Mouse (Mus musculus): ENCODE measurements at regions not wholly inside any gene's neighbourhood (a gene's known extent, or its start where the extent isn't known, plus 50 kb on each side); places are given as distances from the start of the nearest gene placed in this dataset.

- no peak overlapping the region for H3K9ac ChIP-seq (replicated peaks; ENCODE audit: low read depth, low read length)
- no peaks in the 10 kb centered on the region for H3K36me3 ChIP-seq (ENCODE audit: control insufficient read depth, insufficient read depth, low read length)
- no peak overlapping the region for H3K4me3 ChIP-seq (ENCODE audit: low read depth, low read length)
- H3K4me2 ChIP-seq (ENCODE audit: low read depth, low read length) = no peak overlapping the region
- H3K4me1 ChIP-seq (ENCODE audit: control insufficient read depth, insufficient read depth, low read length) = no peaks in the 10 kb centered on the region
- ATAC-seq (ENCODE audit: low read depth) = no peak
- H3K27ac ChIP-seq (ENCODE audit: low read depth, low read length) = no peak overlapping the region
- H3K9me3 ChIP-seq (ENCODE audit: control insufficient read depth, low read length) = no peaks in the 10 kb centered on the region
- no peaks in the 10 kb centered on the region for H3K27me3 ChIP-seq (ENCODE audit: control insufficient read depth, insufficient read depth, low read length)
- 9% methylated on average over 1 of the region's 1 CpGs for WGBS
Observed at GRCm38 (mm10) chr5:6517337-6517736, 768.2 kb upstream of the Steap1 start.

GRCm38 (mm10) chr5:6480811-6481210 lies 731.7 kb upstream of the Steap1 start:
- Histone ChIP-seq H3K9ac (replicated peaks; ENCODE audit: low read depth, low read length) (no peak overlapping the region), H3K27ac (ENCODE audit: low read depth, low read length) (no peak overlapping the region), H3K9me3 (ENCODE audit: control insufficient read depth, low read length) (no peaks in the 10 kb centered on the region), H3K27me3 (ENCODE audit: control insufficient read depth, insufficient read depth, low read length) (no peaks in the 10 kb centered on the region), H3K36me3 (ENCODE audit: control insufficient read depth, insufficient read depth, low read length) (no peaks in the 10 kb centered on the region), H3K4me3 (ENCODE audit: low read depth, low read length) (no peak overlapping the region), H3K4me2 (ENCODE audit: low read depth, low read length) (no peak overlapping the region), H3K4me1 (ENCODE audit: control insufficient read depth, insufficient read depth, low read length) (no peaks in the 10 kb centered on the region)
- peak; percentile 56; the same call in 1 of the 2 replicates for ATAC-seq (ENCODE audit: low read depth)
- 82% methylated on average over 5 of the region's 5 CpGs for WGBS

Measured in neural tube, embryonic 14.5 days (tissue).